Mouse (Mus musculus): ENCODE measurements around the gene Pcbp3. TPM values are rescaled to one million over a fixed set of nuclear protein-coding genes. Genes with fewer than 3 reads are reported as not detected.
A peak's percentile ranks its signal among the peaks of the same experiment; 100 is the strongest.

Gene Pcbp3
- total RNA-seq (2015) (5.9 and 10.9 TPM in 2 replicates), total RNA-seq (2017) (6.9 and 7.4 TPM in 2 replicates)

GRCm38 (mm10) chr10:76961790-76962489 lies at the start of gene Pcbp3:
Pcbp3 (minus strand) TSS chr10:76961887.
- peak; percentile 96 for ATAC-seq (replicated peaks; ENCODE audit: poor library complexity)

GRCm38 (mm10) chr10:77008698-77009097 lies 47.0 kb upstream of the Pcbp3 start:
- no peak for ATAC-seq (replicated peaks; ENCODE audit: poor library complexity)

GRCm38 (mm10) chr10:77008109-77008561 lies 46.4 kb upstream of the Pcbp3 start:
- ATAC-seq (replicated peaks; ENCODE audit: poor library complexity): no peak

DNA sequence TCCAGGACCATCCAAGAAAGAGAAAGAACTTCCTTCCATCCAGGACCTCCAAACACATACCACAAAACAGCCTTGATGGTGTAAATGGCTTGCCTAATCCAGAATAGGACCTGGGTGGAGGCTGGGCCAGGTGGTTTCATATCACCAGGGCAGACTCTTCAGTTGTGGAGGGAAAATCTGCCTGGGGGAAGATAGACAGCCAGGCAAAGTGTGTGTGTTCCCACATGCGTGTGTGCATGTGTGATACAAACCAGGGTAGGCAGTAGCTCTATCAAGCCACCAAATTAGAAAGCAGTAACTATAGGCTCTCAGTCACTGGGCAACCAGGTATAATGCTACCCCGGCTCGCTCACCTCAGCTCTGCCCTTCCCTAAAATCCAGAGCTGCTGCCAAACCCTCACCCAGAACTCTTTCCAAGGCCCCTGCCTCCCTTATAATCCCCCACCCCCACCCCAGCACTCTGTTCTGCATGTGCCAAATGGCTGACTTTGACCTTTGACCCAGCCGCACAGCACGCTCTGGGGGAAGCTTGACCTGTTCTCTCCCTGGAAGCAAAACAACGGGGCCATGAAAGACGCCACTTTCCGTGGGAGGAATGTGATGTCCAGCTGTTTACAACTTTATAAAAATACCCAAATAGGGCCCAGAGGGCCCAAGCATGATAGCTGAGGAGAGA lies 45.9 kb upstream of the Pcbp3 start:
- peak; percentile 50; the same call in 1 of the 2 replicates for ATAC-seq (replicated peaks; ENCODE audit: poor library complexity)

GRCm38 (mm10) chr10:77004936-77005335 lies 43.2 kb upstream of the Pcbp3 start:
- no peak for ATAC-seq (replicated peaks; ENCODE audit: poor library complexity)

GRCm38 (mm10) chr10:76997759-76998513 lies 36.2 kb upstream of the Pcbp3 start:
- no peak for ATAC-seq (replicated peaks; ENCODE audit: poor library complexity)

DNA sequence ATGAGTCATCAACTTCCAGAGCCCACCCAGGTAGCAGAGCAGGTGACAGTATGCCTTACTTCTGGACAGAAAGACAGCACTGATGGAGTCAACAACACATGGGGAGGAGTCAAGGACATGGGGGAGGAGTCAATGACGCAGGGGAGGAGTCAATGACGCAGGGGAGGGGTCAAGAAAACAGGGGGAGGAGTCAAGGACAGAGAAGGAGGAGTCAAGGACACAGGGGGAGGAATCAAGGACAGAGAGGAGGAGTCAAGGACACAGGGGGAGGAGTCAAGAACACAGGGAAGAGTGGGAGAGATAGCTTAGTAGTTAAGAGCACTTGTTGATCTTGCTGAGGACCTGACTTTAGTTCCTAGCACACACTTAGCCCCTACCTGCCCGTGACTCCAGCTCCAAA lies 30.8 kb upstream of the Pcbp3 start:
- 0 out of 2 replicates have a peak, but pooled peaks have one; percentile 37 for ATAC-seq (replicated peaks; ENCODE audit: poor library complexity)

DNA sequence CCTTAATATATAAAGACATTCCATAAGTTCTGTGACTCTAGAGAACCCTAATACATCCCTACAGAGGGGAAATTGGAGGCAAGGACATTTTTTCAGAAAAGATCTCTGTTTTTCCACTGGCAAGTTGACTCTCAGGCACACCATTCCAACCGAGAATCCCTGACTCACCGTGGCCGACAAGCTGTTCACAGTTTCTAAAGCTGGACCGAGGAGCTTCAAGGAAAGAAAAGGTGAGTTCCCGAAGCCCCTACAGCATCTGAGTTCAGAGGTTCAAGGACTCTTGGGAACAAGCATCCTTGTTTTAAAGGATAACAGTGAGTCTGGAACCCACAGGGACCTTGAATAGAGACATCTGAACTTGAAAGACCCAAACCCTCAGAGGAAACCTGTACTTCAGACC lies 26.9 kb upstream of the Pcbp3 start:
- no peak for ATAC-seq (replicated peaks; ENCODE audit: poor library complexity)

GRCm38 (mm10) chr10:76978042-76978441 lies 16.4 kb upstream of the Pcbp3 start:
- ATAC-seq (replicated peaks; ENCODE audit: poor library complexity): peak; percentile 55

GRCm38 (mm10) chr10:76976699-76977098 lies 15.0 kb upstream of the Pcbp3 start:
- ATAC-seq (replicated peaks; ENCODE audit: poor library complexity): no peak

DNA sequence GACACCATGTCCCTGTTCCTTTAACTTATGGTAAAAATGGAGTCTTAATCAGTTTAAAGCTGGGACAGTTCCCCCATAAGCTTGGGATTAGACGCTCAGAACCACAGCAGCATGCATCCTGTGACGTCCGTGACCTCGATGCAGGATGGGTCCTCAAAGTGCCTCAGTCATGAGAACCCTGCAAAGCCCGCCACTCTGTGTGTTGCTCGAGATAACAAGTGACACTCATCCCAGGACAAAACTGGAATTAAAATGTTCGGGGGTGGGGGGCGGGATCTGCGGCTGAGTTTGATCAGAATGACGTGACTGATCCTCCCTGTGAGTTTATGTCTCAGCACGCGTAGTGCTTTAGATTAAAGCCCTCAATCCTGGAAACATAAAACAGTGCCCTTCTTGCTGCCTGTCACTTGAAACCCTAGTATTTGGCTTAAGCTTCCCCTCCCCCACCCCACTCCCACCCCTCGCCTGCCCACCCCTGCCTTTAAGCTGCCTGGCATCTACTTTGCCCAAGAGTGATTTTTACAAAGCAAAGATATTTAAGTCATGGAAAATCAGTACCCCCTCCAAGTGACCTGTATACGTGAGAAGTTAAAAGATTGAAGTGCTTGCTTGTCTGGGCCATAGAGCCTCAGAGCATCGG lies 12.2 kb upstream of the Pcbp3 start:
- ATAC-seq (replicated peaks; ENCODE audit: poor library complexity): no peak

DNA sequence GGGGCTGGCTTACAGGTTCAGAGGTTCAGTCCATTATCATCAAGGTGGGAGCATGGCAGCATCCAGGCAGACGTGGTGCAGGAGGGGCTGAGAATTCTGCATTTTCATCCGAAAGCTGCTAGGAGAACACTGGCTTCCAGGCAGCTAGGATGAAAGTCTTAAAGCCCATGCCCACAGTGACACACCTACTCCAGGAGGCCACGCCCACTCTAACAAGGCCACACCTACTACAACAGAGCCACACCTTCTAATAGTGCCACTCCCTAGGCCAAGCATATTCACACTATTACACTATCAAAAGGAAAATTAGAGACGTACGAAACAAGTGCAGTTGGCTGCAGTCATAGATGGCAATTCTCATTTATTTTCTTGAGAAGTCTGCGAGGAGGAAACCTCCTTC lies 10.6 kb upstream of the Pcbp3 start:
- ATAC-seq (replicated peaks; ENCODE audit: poor library complexity): 0 out of 2 replicates have a peak, but pooled peaks have one; percentile 46

DNA sequence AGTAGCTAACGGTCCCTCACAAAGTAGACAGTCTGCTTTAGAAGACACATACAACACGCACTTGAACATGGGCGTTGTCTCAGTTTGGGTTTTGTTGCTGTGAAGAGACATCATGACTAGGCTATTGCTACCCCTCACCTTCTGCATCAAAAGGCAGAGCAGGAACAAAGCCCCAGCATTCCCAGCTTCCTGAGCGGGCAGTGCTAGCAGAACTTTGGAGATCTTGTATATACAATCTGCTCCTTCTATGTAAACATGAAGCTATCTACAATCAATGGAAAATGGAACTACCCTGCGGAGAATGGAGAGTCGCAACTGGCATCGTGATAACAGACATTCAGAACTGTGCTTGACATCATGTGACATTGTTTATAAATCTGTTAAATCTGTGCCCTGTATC lies 9.3 kb upstream of the Pcbp3 start:
- no peak for ATAC-seq (replicated peaks; ENCODE audit: poor library complexity)

DNA sequence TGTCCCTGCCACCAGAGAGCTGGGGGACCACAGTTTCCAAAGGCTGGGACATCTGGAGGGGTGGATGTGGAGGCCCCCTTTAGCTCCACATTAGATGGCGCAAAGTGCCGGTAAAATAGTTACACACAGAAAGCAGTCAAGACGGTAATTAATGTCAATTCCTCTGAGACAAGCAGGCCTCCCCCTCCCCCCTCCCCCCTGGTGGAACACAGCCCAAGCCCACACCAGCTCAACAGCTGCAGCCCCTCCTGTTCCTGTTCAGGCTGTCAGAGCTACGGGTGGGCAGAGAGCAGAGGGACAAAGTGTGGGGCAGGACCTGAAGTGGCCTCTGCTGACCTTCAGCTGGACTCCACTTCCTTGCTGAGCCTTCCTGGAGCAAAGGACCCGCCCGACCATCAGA lies 2.7 kb upstream of the Pcbp3 start:
- no peak for ATAC-seq (replicated peaks; ENCODE audit: poor library complexity)

DNA sequence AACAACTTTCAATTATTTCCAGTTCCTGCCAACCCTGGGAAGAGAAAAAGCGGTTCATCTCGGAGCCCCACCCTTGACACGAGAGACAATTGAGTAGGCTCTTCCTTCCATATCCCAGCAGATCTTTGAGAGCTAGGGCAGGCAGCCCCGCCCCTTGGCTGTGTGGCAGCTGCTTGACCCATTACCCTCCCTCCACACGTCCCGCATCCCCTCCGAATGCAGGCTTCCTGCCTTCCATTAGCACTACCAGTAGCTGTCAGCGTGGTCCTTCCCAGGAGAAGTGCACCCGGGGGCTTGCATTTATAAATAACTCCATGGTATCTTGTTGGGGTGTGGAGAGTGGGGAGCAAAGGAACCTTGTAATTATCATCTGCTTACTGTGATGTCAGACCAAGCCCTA lies 2.3 kb upstream of the Pcbp3 start:
- no peak for ATAC-seq (replicated peaks; ENCODE audit: poor library complexity)

- no peak for ATAC-seq (replicated peaks; ENCODE audit: poor library complexity)
Measured at GRCm38 (mm10) chr10:76961156-76961555, 531 bp downstream of the Pcbp3 start.

DNA sequence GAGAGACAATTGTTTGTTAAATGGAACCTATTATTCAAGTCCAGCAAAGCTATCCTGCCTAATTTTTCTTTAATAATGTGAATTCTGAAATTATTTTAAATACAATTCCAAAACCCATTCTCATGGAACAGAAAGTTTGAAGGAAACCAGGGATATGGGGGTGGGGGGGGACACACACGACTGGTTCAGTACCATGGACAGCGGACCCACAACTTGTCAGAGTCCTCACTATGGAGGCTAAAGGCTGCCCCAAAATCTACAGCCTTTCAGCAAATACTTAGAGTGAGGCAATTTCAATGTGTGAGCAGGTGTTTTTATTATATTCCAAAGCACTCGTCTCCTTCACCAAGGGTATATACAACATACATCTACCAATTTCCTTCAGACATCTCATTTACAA lies 3.5 kb downstream of the Pcbp3 start:
- no peak for ATAC-seq (replicated peaks; ENCODE audit: poor library complexity)

- no peak for ATAC-seq (replicated peaks; ENCODE audit: poor library complexity)
Measured at GRCm38 (mm10) chr10:76956200-76956599, 5.5 kb downstream of the Pcbp3 start.

- no peak for ATAC-seq (replicated peaks; ENCODE audit: poor library complexity)
Measured at GRCm38 (mm10) chr10:76941038-76941437, 20.6 kb downstream of the Pcbp3 start.

DNA sequence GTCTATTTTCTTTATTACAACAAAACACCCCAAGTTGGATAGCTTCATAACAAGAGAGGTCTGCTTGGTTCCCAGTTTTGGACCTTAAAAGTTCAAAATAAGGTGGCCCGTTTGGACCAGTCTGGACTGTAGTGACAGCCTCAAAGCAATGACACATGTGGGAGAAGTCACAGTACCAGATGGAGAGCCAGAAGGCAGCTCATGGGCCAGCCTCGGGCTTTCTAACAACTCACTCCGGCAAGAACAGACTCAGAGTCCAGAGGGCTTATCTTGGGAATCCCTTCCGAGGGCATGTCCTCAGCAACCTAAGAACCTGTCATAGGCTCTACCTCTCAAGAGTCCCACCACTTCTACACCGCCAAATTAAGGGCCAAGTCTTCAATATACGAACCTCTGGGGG lies 24.9 kb downstream of the Pcbp3 start:
- no peak for ATAC-seq (replicated peaks; ENCODE audit: poor library complexity)

- no peak for ATAC-seq (replicated peaks; ENCODE audit: poor library complexity)
Measured at GRCm38 (mm10) chr10:76934805-76935204, 26.9 kb downstream of the Pcbp3 start.
